Mouse (Mus musculus): Measurements from ENCODE around the gene Kifc5b. TPM values are rescaled to one million over a fixed set of nuclear protein-coding genes. Genes with fewer than 3 reads are reported as not detected.
A peak's percentile ranks its signal among the peaks of the same experiment; 100 is the strongest.

Gene Kifc5b
- polyA plus RNA-seq, 1 experiment from 2014 or later = 4.3 TPM

GRCm38 (mm10) chr17:26939178-26939972, 22.5 kb downstream of the Kifc5b start, which contains the start of gene Cuta:
Gene Cuta (minus strand): TSS chr17:26939569.
- Histone ChIP-seq H3K36me3 (peaks cover 20% of the 10 kb centered on the region), H3K4me1 (peaks cover 56% of the 10 kb centered on the region), H3K9ac (replicated peaks) (peak within 1 kb of the TSS; percentile 77), H3K27me3 (no peaks in the 10 kb centered on the region), H3K9me3 (no peaks in the 10 kb centered on the region), H3K4me3 (peak within 1 kb of the TSS; percentile 87), H3K4me2 (replicated peaks) (peak within 1 kb of the TSS; percentile 99), H3K27ac (replicated peaks) (peak within 1 kb of the TSS; percentile 98)
- WGBS = under 1% methylated on average over 70 of the region's 70 CpGs
- peak; percentile 93 for ATAC-seq (replicated peaks)

- Histone ChIP-seq H3K9ac (replicated peaks) (peak overlapping the region; percentile 77), H3K4me2 (replicated peaks) (peak overlapping the region; percentile 99), H3K9me3 (no peaks in the 10 kb centered on the region), H3K27ac (replicated peaks) (peak overlapping the region; percentile 98), H3K27me3 (no peaks in the 10 kb centered on the region), H3K36me3 (peaks cover 18% of the 10 kb centered on the region), H3K4me1 (peaks cover 60% of the 10 kb centered on the region), H3K4me3 (peak overlapping the region; percentile 87)
- 2% methylated on average over 3 of the region's 3 CpGs for WGBS
- no peak for ATAC-seq (replicated peaks)
Observed at GRCm38 (mm10) chr17:26939973-26940300, 23.0 kb downstream of the Kifc5b start.

GRCm38 (mm10) chr17:26941031-26941789, 24.3 kb downstream of the Kifc5b start, which contains the start of gene Syngap1:
Gene Syngap1 (plus strand): TSS chr17:26941253.
- H3K9me3 ChIP-seq = no peaks in the 10 kb centered on the region
- peaks cover 6% of the 10 kb centered on the region; the same call in 1 of the 2 replicates for H3K36me3 ChIP-seq
- no peaks in the 10 kb centered on the region for H3K27me3 ChIP-seq
- H3K27ac ChIP-seq (replicated peaks) = peak within 1 kb of the TSS; percentile 98
- WGBS = under 1% methylated on average over 19 of the region's 24 CpGs
- H3K9ac ChIP-seq (replicated peaks) = peak within 1 kb of the TSS; percentile 77
- H3K4me2 ChIP-seq (replicated peaks) = peak within 1 kb of the TSS; percentile 99
- ATAC-seq (replicated peaks) = peak; percentile 22; the same call in 1 of the 2 replicates
- H3K4me3 ChIP-seq = peak within 1 kb of the TSS; percentile 87
- H3K4me1 ChIP-seq = peaks cover 73% of the 10 kb centered on the region

- Histone ChIP-seq H3K4me3 (peak overlapping the region; percentile 51), H3K27me3 (no peaks in the 10 kb centered on the region), H3K4me2 (replicated peaks) (peak overlapping the region; percentile 99), H3K9me3 (no peaks in the 10 kb centered on the region), H3K4me1 (peaks cover 81% of the 10 kb centered on the region), H3K9ac (replicated peaks) (peak overlapping the region; percentile 69), H3K27ac (replicated peaks) (peak overlapping the region; percentile 98), H3K36me3 (0 out of 2 replicates have a peak, but pooled peaks cover 5% of the 10 kb centered on the region)
- 9% methylated on average over 4 of the region's 4 CpGs for WGBS
- no peak for ATAC-seq (replicated peaks)
Observed at GRCm38 (mm10) chr17:26941841-26942570, 25.1 kb downstream of the Kifc5b start.

GRCm38 (mm10) chr17:26945824-26946495, 29.1 kb downstream of the Kifc5b start:
- Histone ChIP-seq H3K4me1 (peaks cover 83% of the 10 kb centered on the region), H3K9ac (replicated peaks) (peak overlapping the region; percentile 60), H3K27ac (replicated peaks) (peak overlapping the region; percentile 91), H3K4me3 (peak overlapping the region; percentile 44), H3K4me2 (replicated peaks) (peak overlapping the region; percentile 84), H3K36me3 (no peaks in the 10 kb centered on the region), H3K9me3 (no peaks in the 10 kb centered on the region), H3K27me3 (no peaks in the 10 kb centered on the region)
- WGBS = 22% methylated on average over 13 of the region's 13 CpGs
- ATAC-seq (replicated peaks) = no peak

- H3K4me1 ChIP-seq = peaks cover 88% of the 10 kb centered on the region
- H3K36me3 ChIP-seq = no peaks in the 10 kb centered on the region
- H3K9ac ChIP-seq (replicated peaks) = peak overlapping the region; percentile 60
- H3K27ac ChIP-seq (replicated peaks) = peak overlapping the region; percentile 91
- H3K27me3 ChIP-seq = no peaks in the 10 kb centered on the region
- H3K4me3 ChIP-seq = peak overlapping the region; percentile 44
- H3K9me3 ChIP-seq = no peaks in the 10 kb centered on the region
- peak overlapping the region; percentile 84 for H3K4me2 ChIP-seq (replicated peaks)
- under 1% methylated on average over 37 of the region's 37 CpGs for WGBS
- peak; percentile 6; the same call in 1 of the 2 replicates for ATAC-seq (replicated peaks)
Observed at GRCm38 (mm10) chr17:26946567-26946966, 29.7 kb downstream of the Kifc5b start.

GRCm38 (mm10) chr17:26947231-26948100, 30.6 kb downstream of the Kifc5b start:
- WGBS = 23% methylated on average over 12 of the region's 12 CpGs
- peak overlapping the region; percentile 91 for H3K27ac ChIP-seq (replicated peaks)
- H3K4me1 ChIP-seq = peaks cover 91% of the 10 kb centered on the region
- H3K4me3 ChIP-seq = peak overlapping the region; percentile 44
- H3K27me3 ChIP-seq = no peaks in the 10 kb centered on the region
- ATAC-seq (replicated peaks) = no peak
- no peaks in the 10 kb centered on the region for H3K36me3 ChIP-seq
- H3K9me3 ChIP-seq = no peaks in the 10 kb centered on the region
- H3K9ac ChIP-seq (replicated peaks) = peak overlapping the region; percentile 60
- peak overlapping the region; percentile 84 for H3K4me2 ChIP-seq (replicated peaks)

- ATAC-seq (replicated peaks) = no peak
- Histone ChIP-seq H3K27me3 (no peaks in the 10 kb centered on the region), H3K9ac (replicated peaks) (peak overlapping the region; percentile 81), H3K4me3 (peak overlapping the region; percentile 71), H3K4me1 (peaks cover 91% of the 10 kb centered on the region), H3K36me3 (peaks cover 3% of the 10 kb centered on the region; the same call in 1 of the 2 replicates), H3K27ac (replicated peaks) (peak overlapping the region; percentile 88), H3K9me3 (no peaks in the 10 kb centered on the region), H3K4me2 (replicated peaks) (peak overlapping the region; percentile 87)
- WGBS = under 1% methylated on average over 26 of the region's 87 CpGs
Observed at GRCm38 (mm10) chr17:26948316-26949050, 31.6 kb downstream of the Kifc5b start.

GRCm38 (mm10) chr17:26949051-26949577, 32.2 kb downstream of the Kifc5b start:
- ATAC-seq (replicated peaks) = no peak
- peak overlapping the region; percentile 88 for H3K27ac ChIP-seq (replicated peaks)
- peak overlapping the region; percentile 81 for H3K9ac ChIP-seq (replicated peaks)

GRCm38 (mm10) chr17:26949866-26950265, 33.0 kb downstream of the Kifc5b start:
- peak overlapping the region; percentile 71 for H3K4me3 ChIP-seq
- H3K4me1 ChIP-seq = peaks cover 85% of the 10 kb centered on the region
- peak overlapping the region; percentile 88 for H3K27ac ChIP-seq (replicated peaks)
- H3K36me3 ChIP-seq = peaks cover 7% of the 10 kb centered on the region
- ATAC-seq (replicated peaks) = no peak
- H3K9ac ChIP-seq (replicated peaks) = peak overlapping the region; percentile 81
- no peaks in the 10 kb centered on the region for H3K9me3 ChIP-seq
- no peaks in the 10 kb centered on the region for H3K27me3 ChIP-seq
- 35% methylated on average over 5 of the region's 5 CpGs for WGBS
- peak overlapping the region; percentile 87 for H3K4me2 ChIP-seq (replicated peaks)

More at GRCm38 (mm10) chr17:26949051-26949577, 32.2 kb downstream of the Kifc5b start:
- Histone ChIP-seq H3K9me3 (no peaks in the 10 kb centered on the region), H3K4me3 (peak overlapping the region; percentile 71), H3K36me3 (peaks cover 3% of the 10 kb centered on the region; the same call in 1 of the 2 replicates), H3K4me1 (peaks cover 91% of the 10 kb centered on the region), H3K4me2 (replicated peaks) (peak overlapping the region; percentile 87), H3K27me3 (no peaks in the 10 kb centered on the region)
- 9% methylated on average over 13 of the region's 14 CpGs for WGBS
